Comparison of ENCODE assay signal across 8 mouse cellular contexts in genomic region chr11:33512854-33513375, GRCm38 (mm10). TPM values are rescaled to one million over a fixed set of nuclear protein-coding genes. Genes with fewer than 3 reads are reported as not detected.
DNase-seq lines count a peak whose midpoint lies in the region; ATAC-seq lines count a peak whose summit lies in the region.

No protein-coding gene starts in this region.

- H3K36me3 ChIP-seq in erythroblast, embryonic 14.5 days (ENCODE audit: control insufficient read depth) = no peaks in the 10 kb centered on the region
- no peaks in the 10 kb centered on the region for H3K36me3 ChIP-seq in limb, embryonic 11.5 days (ENCODE audit: control insufficient read depth, insufficient read depth, low read length)
- no peaks in the 10 kb centered on the region for H3K36me3 ChIP-seq in midbrain, embryonic 12.5 days

- peak; percentile 88 for ATAC-seq in limb, embryonic 11.5 days (ENCODE audit: insufficient number of reproducible peaks, low FRiP score, low TSS enrichment, low read depth)
- ATAC-seq in midbrain, embryonic 12.5 days (ENCODE audit: low FRiP score, low read depth) = peak; percentile 94

- DNase-seq in CD4-positive helper T cell, adult 2 months (ENCODE audit: low read depth, low spot score) = peak; percentile 15
- peak; percentile 5 to 8 for DNase-seq in heart, adult 9 months (ENCODE audit: low spot score in 2 of 2)
- DNase-seq in kidney, adult 8-10 months = peak; percentile 5 to 12
- peak; percentile 80 for DNase-seq in limb, embryonic 11.5 days (ENCODE audit: low spot score)
- DNase-seq in spleen, postnatal 4 days (ENCODE audit: low spot score in 2 of 2) = peak; percentile 41 to 77

- no peaks in the 10 kb centered on the region for H3K4me1 ChIP-seq in brown adipose tissue, adult 24 weeks (ENCODE audit: control insufficient read depth, insufficient read depth, insufficient read length, low read length)
- peaks cover 20% of the 10 kb centered on the region for H3K4me1 ChIP-seq in erythroblast, embryonic 14.5 days (ENCODE audit: control insufficient read depth)
- no peaks in the 10 kb centered on the region for H3K4me1 ChIP-seq in limb, embryonic 11.5 days (ENCODE audit: control insufficient read depth, insufficient read depth, low read length)
- 0 out of 2 replicates have a peak, but pooled peaks cover 8% of the 10 kb centered on the region for H3K4me1 ChIP-seq in midbrain, embryonic 12.5 days

- H3K9ac ChIP-seq in limb, embryonic 11.5 days (ENCODE audit: low read length) = peak overlapping the region; percentile 88
- H3K9ac ChIP-seq in midbrain, embryonic 12.5 days (replicated peaks) = peak overlapping the region; percentile 91

- no peak overlapping the region for H3K27ac ChIP-seq in brown adipose tissue, adult 24 weeks (replicated peaks; ENCODE audit: low read depth, low read length)
- H3K27ac ChIP-seq in limb, embryonic 11.5 days (replicated peaks; ENCODE audit: low read depth, low read length) = peak overlapping the region; percentile 81
- peak overlapping the region; percentile 92 for H3K27ac ChIP-seq in midbrain, embryonic 12.5 days (replicated peaks)

- H3K27me3 ChIP-seq in erythroblast, embryonic 14.5 days (ENCODE audit: control insufficient read depth) = no peaks in the 10 kb centered on the region
- no peaks in the 10 kb centered on the region for H3K27me3 ChIP-seq in limb, embryonic 11.5 days (ENCODE audit: control insufficient read depth, insufficient read depth, low read length)
- no peaks in the 10 kb centered on the region for H3K27me3 ChIP-seq in midbrain, embryonic 12.5 days

- peak overlapping the region; percentile 54 for H3K4me2 ChIP-seq in limb, embryonic 11.5 days (ENCODE audit: low read depth, severe bottlenecking)
- H3K4me2 ChIP-seq in midbrain, embryonic 12.5 days (replicated peaks) = peak overlapping the region; percentile 67

- under 1% methylated on average over 27 of the region's 43 CpGs for WGBS in limb, embryonic 11.5 days
- WGBS in midbrain, embryonic 12.5 days = under 1% methylated on average over 35 of the region's 43 CpGs

- H3K9me3 ChIP-seq in erythroblast, embryonic 14.5 days (ENCODE audit: control insufficient read depth, low read length) = no peaks in the 10 kb centered on the region
- H3K9me3 ChIP-seq in limb, embryonic 11.5 days (ENCODE audit: control insufficient read depth, low read length) = no peaks in the 10 kb centered on the region
- H3K9me3 ChIP-seq in midbrain, embryonic 12.5 days = no peaks in the 10 kb centered on the region

- H3K4me3 ChIP-seq in brown adipose tissue, adult 24 weeks (ENCODE audit: insufficient read depth, low read depth, low read length) = peak overlapping the region; percentile 75
- H3K4me3 ChIP-seq in erythroblast, embryonic 14.5 days (replicated peaks) = peak overlapping the region; percentile 90
- H3K4me3 ChIP-seq in limb, embryonic 11.5 days (ENCODE audit: low read depth, low read length) = peak overlapping the region; percentile 69
- H3K4me3 ChIP-seq in midbrain, embryonic 12.5 days = peak overlapping the region; percentile 92

RNA-seq across cellular contexts. Expression of gene Ranbp17, which starts 0.6 kb away (rescaled TPM):
- 0.29 and 0.40 TPM in 2 replicates for polyA plus RNA-seq in brown adipose tissue, adult 24 weeks (2012; ENCODE audit: insufficient read depth, insufficient read length, missing spikeins)
- polyA plus RNA-seq in erythroblast, embryonic 14.5 days (2012) = 0.09 and 0.10 TPM in 2 replicates
- 9.8 and 10.0 TPM in 2 replicates for polyA plus RNA-seq in limb, embryonic 11.5 days (2014; fragmentation: Nextera tagmentation; extraction: Ambion mirVana)
- 11.0 and 11.2 TPM in 2 replicates for polyA plus RNA-seq in midbrain, embryonic 12.5 days (2016; fragmentation: Nextera tagmentation; extraction: Ambion mirVana)

Comparison
In these comparisons a context has a peak if more than half of its experiments do, and no peak if none do; other contexts are left out.
1. DNase-seq: peak in every context shown above with its lines; median percentile 80 in limb, embryonic 11.5 days; 59 in spleen, postnatal 4 days; 15 in CD4-positive helper T cell, adult 2 months; 8 in kidney, adult 8-10 months; 6 in heart, adult 9 months.